Mouse (Mus musculus): ENCODE measurements around the gene Ift80. TPM values are rescaled to one million over a fixed set of nuclear protein-coding genes. Genes with fewer than 3 reads are reported as not detected.

Ift80 gene
- total and polyA plus RNA-seq, 3 experiments, result 10.8 to 13.8 (median 11.5) TPM

- in situ Hi-C loops (cut with MboI; ENCODE audit: low pct_ligation_motif_present, low pct_unique_long_range_greater_than_20kb, low sequenced_read_pairs) (no loop called here), dilution Hi-C loops (cut with MboI; ENCODE audit: extremely low pct_ligation_motif_present, extremely low pct_unique_long_range_greater_than_20kb, low sequenced_read_pairs) (no loop called here)
- Histone ChIP-seq H3K4me1 (ENCODE audit: control insufficient read depth in 1 of 2, insufficient read depth in 2 of 2) (no peaks in the 10 kb centered on the region), H3K9me3 (replicated peaks; ENCODE audit: low read length) (peaks cover 7% of the 10 kb centered on the region), H3K27ac (ENCODE audit: insufficient read depth, low read depth) (no peak overlapping the region), H3K9ac (ENCODE audit: insufficient read depth, low read depth) (no peak overlapping the region), H3K4me3 (replicated peaks in 1 of 3; ENCODE audit: low read depth in 2 of 3, low read length in 2 of 3, poor library complexity in 1 of 3) (no peak overlapping the region), H3K79me2 (replicated peaks; ENCODE audit: control insufficient read depth, extremely low read depth, insufficient read depth, poor library complexity, severe bottlenecking) (no peaks in the 10 kb centered on the region), H3K36me3 (replicated peaks in 1 of 2; ENCODE audit: control insufficient read depth in 1 of 2, insufficient read depth in 1 of 2, low read length in 1 of 2) (peaks cover 23 to 39% of the 10 kb centered on the region in 2 experiments), H3K27me3 (replicated peaks) (no peaks in the 10 kb centered on the region), H3K4me2 (ENCODE audit: insufficient read depth, low read depth, poor library complexity, severe bottlenecking) (no peak overlapping the region)
- DNase-seq (ENCODE audit: extremely low read depth), result no peak
- no peak for TF ChIP-seq ZNF384 (IDR thresholded peaks at IDR 0.05; ENCODE audit: low read depth, low read length)
- TF ChIP-seq GABPA (IDR thresholded peaks at IDR 0.05; ENCODE audit: insufficient replicate concordance, low read depth, low read length), result no peak
- TF ChIP-seq ZKSCAN1 (IDR thresholded peaks at IDR 0.05; ENCODE audit: borderline replicate concordance, low read depth, low read length), result no peak
- no peak for TF ChIP-seq KAT2A (IDR thresholded peaks at IDR 0.05; ENCODE audit: insufficient replicate concordance, low read length)
- no peak for TF ChIP-seq EP300 (IDR thresholded peaks at IDR 0.05; ENCODE audit: low read length)
- no peak for TF ChIP-seq HCFC1 (IDR thresholded peaks at IDR 0.05; ENCODE audit: low read depth, low read length)
- no peak for TF ChIP-seq RCOR1 (conservative IDR thresholded peaks at IDR 0.05; ENCODE audit: low read depth, low read length)
- TF ChIP-seq NELFE (IDR thresholded peaks at IDR 0.05; ENCODE audit: low read depth, low read length), result no peak
- no peak for TF ChIP-seq CTCF (conservative IDR thresholded peaks at IDR 0.05 in 1 of 2, IDR thresholded peaks at IDR 0.05 in 1 of 2; ENCODE audit: low read depth in 2 of 2, low read length in 2 of 2)
- no peak for TF ChIP-seq TCF12 (IDR thresholded peaks at IDR 0.05; ENCODE audit: low read depth, low read length)
- TF ChIP-seq ZC3H11A (IDR thresholded peaks at IDR 0.05; ENCODE audit: low read depth, low read length), result no peak
- TF ChIP-seq MEF2A (IDR thresholded peaks at IDR 0.05; ENCODE audit: borderline replicate concordance, low read depth, low read length), result no peak
- TF ChIP-seq CHD2 (IDR thresholded peaks at IDR 0.05; ENCODE audit: low read length), result no peak
- no peak for TF ChIP-seq POLR2A (IDR thresholded peaks at IDR 0.05; ENCODE audit: low read depth, low read length)
- no peak for TF ChIP-seq TBP (conservative IDR thresholded peaks at IDR 0.05; ENCODE audit: low read depth, low read length)
- TF ChIP-seq NRF1 (IDR thresholded peaks at IDR 0.05; ENCODE audit: low read depth, low read length), result no peak
- TF ChIP-seq E2F4 (IDR thresholded peaks at IDR 0.05; ENCODE audit: insufficient replicate concordance, low read depth, low read length), result no peak
- no peak for TF ChIP-seq BHLHE40 (IDR thresholded peaks at IDR 0.05; ENCODE audit: low read depth, low read length)
- no peak for TF ChIP-seq ELF1 (IDR thresholded peaks at IDR 0.05; ENCODE audit: low read depth, low read length)
- TF ChIP-seq RAD21 (IDR thresholded peaks at IDR 0.05; ENCODE audit: low read depth, low read length), result no peak
Observed at GRCm38 (mm10) chr3:68967404-68967803, 37.0 kb downstream of the Ift80 start.

GRCm38 (mm10) chr3:68966527-68967285 lies 37.7 kb downstream of the Ift80 start:
- in situ Hi-C loops (cut with MboI; ENCODE audit: low pct_ligation_motif_present, low pct_unique_long_range_greater_than_20kb, low sequenced_read_pairs) (no loop called here), dilution Hi-C loops (cut with MboI; ENCODE audit: extremely low pct_ligation_motif_present, extremely low pct_unique_long_range_greater_than_20kb, low sequenced_read_pairs) (no loop called here)
- no peak for DNase-seq (ENCODE audit: extremely low read depth)
- Histone ChIP-seq H3K27ac (ENCODE audit: insufficient read depth, low read depth) (no peak overlapping the region), H3K27me3 (replicated peaks) (no peaks in the 10 kb centered on the region), H3K79me2 (replicated peaks; ENCODE audit: control insufficient read depth, extremely low read depth, insufficient read depth, poor library complexity, severe bottlenecking) (no peaks in the 10 kb centered on the region), H3K4me2 (ENCODE audit: insufficient read depth, low read depth, poor library complexity, severe bottlenecking) (no peak overlapping the region), H3K4me3 (replicated peaks in 1 of 3; ENCODE audit: low read depth in 2 of 3, low read length in 2 of 3, poor library complexity in 1 of 3) (no peak overlapping the region), H3K36me3 (replicated peaks in 1 of 2; ENCODE audit: control insufficient read depth in 1 of 2, insufficient read depth in 1 of 2, low read length in 1 of 2) (peaks cover 27 to 39% of the 10 kb centered on the region in 2 experiments), H3K4me1 (ENCODE audit: control insufficient read depth in 1 of 2, insufficient read depth in 2 of 2) (no peaks in the 10 kb centered on the region), H3K9me3 (replicated peaks; ENCODE audit: low read length) (peaks cover 7% of the 10 kb centered on the region), H3K9ac (ENCODE audit: insufficient read depth, low read depth) (no peak overlapping the region)
- TF ChIP-seq ZKSCAN1 (IDR thresholded peaks at IDR 0.05; ENCODE audit: borderline replicate concordance, low read depth, low read length), result no peak
- TF ChIP-seq NRF1 (IDR thresholded peaks at IDR 0.05; ENCODE audit: low read depth, low read length), result no peak
- TF ChIP-seq MAFK (IDR thresholded peaks at IDR 0.05; ENCODE audit: insufficient replicate concordance, low read length), result no peak
- no peak for TF ChIP-seq TCF12 (IDR thresholded peaks at IDR 0.05; ENCODE audit: low read depth, low read length)
